Mouse (Mus musculus): Measurements from ENCODE around the gene Zfp94. TPM values are rescaled to one million over a fixed set of nuclear protein-coding genes. Genes with fewer than 3 reads are reported as not detected.
A peak's percentile ranks its signal among the peaks of the same experiment; 100 is the strongest.

Zfp94 gene
- polyA plus RNA-seq, 1 experiment from 2014 or later, result 14.3 TPM

DNA sequence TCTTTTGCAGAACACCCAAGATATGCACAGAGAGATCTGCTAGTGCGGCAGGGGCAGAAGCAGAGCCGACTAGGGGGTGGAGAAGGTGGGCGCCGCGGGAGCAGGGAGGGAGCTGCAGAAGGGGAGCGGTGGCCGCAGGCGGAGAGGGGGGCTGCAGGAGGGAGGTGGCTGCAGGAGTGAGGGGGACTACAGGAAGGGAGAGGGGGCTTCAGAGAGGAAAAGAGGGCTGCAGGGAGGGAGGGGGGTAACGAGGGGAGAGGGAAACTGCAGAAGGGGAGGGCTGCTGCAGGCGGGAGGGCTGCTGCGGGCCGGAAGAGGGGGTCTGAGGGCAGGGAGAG lies 17.9 kb downstream of the Zfp94 start:
- 0% methylated on average over 12 of the region's 12 CpGs for WGBS
- H3K36me3 ChIP-seq (ENCODE audit: control insufficient read depth, insufficient read depth, low read length), result peaks cover 18% of the 10 kb centered on the region
- no peaks in the 10 kb centered on the region for H3K27me3 ChIP-seq (ENCODE audit: control insufficient read depth, insufficient read depth, low read length)
- peak overlapping the region; percentile 82 for H3K27ac ChIP-seq (ENCODE audit: low read depth, low read length)
- H3K4me3 ChIP-seq (ENCODE audit: low read depth, low read length), result peak overlapping the region; percentile 51
- no peaks in the 10 kb centered on the region for H3K9me3 ChIP-seq (ENCODE audit: control insufficient read depth, low read length)
- DNase-seq (ENCODE audit: low spot score, missing footprints) (no peak), ATAC-seq (ENCODE audit: low FRiP score) (peak; percentile 39)
- peak overlapping the region; percentile 72 for H3K9ac ChIP-seq (ENCODE audit: low read length)
- H3K4me2 ChIP-seq, result peak overlapping the region; percentile 89
- peaks cover 15% of the 10 kb centered on the region for H3K4me1 ChIP-seq (ENCODE audit: control insufficient read depth, insufficient read depth, low read length)

DNA sequence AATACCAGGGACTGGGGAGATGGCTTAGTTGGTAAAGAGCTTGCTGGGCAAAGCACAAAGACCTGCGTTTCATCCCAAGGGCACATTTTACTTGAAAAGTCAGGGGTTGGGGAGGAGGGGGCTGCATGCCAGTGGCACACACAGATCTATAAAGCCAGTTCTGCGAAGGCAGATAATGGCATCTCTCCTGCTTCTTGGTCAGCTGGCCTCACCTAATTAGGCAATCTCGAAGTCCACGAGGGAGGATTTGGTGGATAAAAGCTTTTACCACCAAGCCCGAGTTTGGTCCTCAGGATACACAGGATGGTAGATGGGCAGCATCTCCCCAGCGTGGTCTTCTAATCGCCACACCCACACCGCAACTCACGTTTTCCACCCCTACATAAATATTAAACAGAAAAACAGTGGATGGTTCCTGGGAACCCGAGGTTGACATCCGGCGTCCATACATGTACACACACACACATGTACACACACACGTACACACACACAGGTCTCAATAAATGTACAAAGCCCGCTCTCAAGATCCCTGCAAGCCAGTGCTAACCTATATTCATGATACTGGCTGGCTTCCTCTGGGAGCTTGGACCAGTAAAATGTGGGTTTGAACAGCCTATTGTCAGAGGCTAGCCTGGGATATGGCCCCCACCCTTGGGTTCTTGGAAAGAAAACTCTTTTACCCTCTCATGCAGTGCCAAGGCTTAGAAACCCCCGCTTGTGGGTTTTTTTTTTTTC lies 18.9 kb downstream of the Zfp94 start:
- Histone ChIP-seq H3K9ac (ENCODE audit: low read length) (peak overlapping the region; percentile 72), H3K36me3 (ENCODE audit: control insufficient read depth, insufficient read depth, low read length) (peaks cover 16% of the 10 kb centered on the region), H3K9me3 (ENCODE audit: control insufficient read depth, low read length) (no peaks in the 10 kb centered on the region), H3K4me1 (ENCODE audit: control insufficient read depth, insufficient read depth, low read length) (peaks cover 15% of the 10 kb centered on the region), H3K27me3 (ENCODE audit: control insufficient read depth, insufficient read depth, low read length) (no peaks in the 10 kb centered on the region), H3K27ac (ENCODE audit: low read depth, low read length) (no peak overlapping the region; the same call in 1 of the 2 replicates), H3K4me2 (peak overlapping the region; percentile 89), H3K4me3 (ENCODE audit: low read depth, low read length) (no peak overlapping the region)
- 90% methylated on average over 15 of the region's 15 CpGs for WGBS
- DNase-seq (ENCODE audit: low spot score, missing footprints) (peak; percentile 68), ATAC-seq (ENCODE audit: low FRiP score) (no peak)

DNA sequence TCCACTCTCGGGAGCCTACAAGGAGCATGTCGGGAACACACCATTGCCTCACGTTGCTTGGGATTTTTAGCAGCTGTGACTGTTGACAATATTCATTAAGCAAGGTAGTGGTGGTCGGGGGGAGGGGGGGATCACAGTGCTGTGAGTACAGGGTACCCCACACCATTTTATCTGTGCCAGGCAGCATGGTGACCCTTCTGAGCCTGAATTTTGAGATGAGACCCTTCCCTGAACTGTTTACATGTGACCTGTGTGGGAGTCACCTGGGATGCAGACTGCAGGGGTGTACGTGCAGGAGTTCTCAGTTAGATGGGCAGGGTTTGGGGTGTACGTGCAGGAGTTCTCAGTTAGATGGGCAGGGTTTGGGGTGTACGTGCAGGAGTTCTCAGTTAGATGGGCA lies 20.1 kb downstream of the Zfp94 start:
- DNase-seq (ENCODE audit: low spot score, missing footprints) (peak; percentile 21), ATAC-seq (ENCODE audit: low FRiP score) (no peak)
- 96% methylated on average over 6 of the region's 7 CpGs for WGBS
- no peak overlapping the region for H3K4me3 ChIP-seq (ENCODE audit: low read depth, low read length)
- no peaks in the 10 kb centered on the region for H3K9me3 ChIP-seq (ENCODE audit: control insufficient read depth, low read length)
- peaks cover 27% of the 10 kb centered on the region for H3K36me3 ChIP-seq (ENCODE audit: control insufficient read depth, insufficient read depth, low read length)
- H3K9ac ChIP-seq (ENCODE audit: low read length), result no peak overlapping the region
- H3K27ac ChIP-seq (ENCODE audit: low read depth, low read length), result no peak overlapping the region
- H3K4me1 ChIP-seq (ENCODE audit: control insufficient read depth, insufficient read depth, low read length), result peaks cover 15% of the 10 kb centered on the region
- no peaks in the 10 kb centered on the region for H3K27me3 ChIP-seq (ENCODE audit: control insufficient read depth, insufficient read depth, low read length)
- H3K4me2 ChIP-seq, result no peak overlapping the region

DNA sequence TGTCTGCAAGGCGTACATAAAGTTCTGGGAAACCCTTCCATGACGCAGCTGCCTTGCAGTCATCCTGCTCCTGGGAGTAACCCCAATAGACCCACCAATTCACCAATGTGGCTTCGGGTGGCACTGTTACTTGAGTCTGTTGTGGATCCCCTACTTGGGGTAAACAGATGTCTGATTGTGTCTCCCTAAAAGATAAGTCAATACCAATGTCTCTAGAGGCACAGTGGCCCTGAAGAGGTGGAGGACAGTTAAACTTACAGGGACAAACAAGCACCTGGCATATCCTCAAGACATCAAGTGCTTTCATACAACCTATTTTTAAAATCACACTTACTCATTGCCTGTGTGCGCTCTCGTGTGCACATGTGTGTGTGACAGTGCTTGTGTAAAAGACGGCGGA lies 21.1 kb downstream of the Zfp94 start:
- Histone ChIP-seq H3K9me3 (ENCODE audit: control insufficient read depth, low read length) (no peaks in the 10 kb centered on the region), H3K36me3 (ENCODE audit: control insufficient read depth, insufficient read depth, low read length) (peaks cover 34% of the 10 kb centered on the region)

DNA sequence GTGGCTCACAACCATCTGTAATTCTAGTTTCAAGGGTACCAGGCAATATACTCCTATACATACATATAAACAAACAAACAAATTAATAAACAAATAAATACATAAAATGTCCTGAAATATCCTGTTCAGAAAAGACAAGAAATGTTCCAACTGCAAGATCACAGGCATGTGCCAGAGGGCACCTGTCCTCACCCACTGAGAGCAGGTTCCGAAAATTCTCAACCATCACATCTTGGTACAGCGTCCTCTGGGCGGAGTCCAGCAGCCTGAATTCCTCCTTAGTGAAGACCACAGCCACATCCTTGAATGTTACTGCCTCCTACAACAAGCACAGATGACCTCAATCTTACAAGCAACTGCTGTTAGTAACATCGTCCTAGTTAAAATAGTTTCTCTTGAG lies 21.7 kb downstream of the Zfp94 start:
- Histone ChIP-seq H3K9me3 (ENCODE audit: control insufficient read depth, low read length) (no peaks in the 10 kb centered on the region), H3K27ac (ENCODE audit: low read depth, low read length) (no peak overlapping the region), H3K9ac (ENCODE audit: low read length) (no peak overlapping the region), H3K4me2 (no peak overlapping the region), H3K4me3 (ENCODE audit: low read depth, low read length) (no peak overlapping the region), H3K27me3 (ENCODE audit: control insufficient read depth, insufficient read depth, low read length) (no peaks in the 10 kb centered on the region), H3K4me1 (ENCODE audit: control insufficient read depth, insufficient read depth, low read length) (peaks cover 5% of the 10 kb centered on the region), H3K36me3 (ENCODE audit: control insufficient read depth, insufficient read depth, low read length) (peaks cover 39% of the 10 kb centered on the region)
- peak; percentile 51 for DNase-seq (ENCODE audit: low spot score, missing footprints)
- no peak for ATAC-seq (ENCODE audit: low FRiP score)
- WGBS, result 95% methylated on average over 4 of the region's 4 CpGs

More for the DNA sequence above, 21.1 kb downstream of the Zfp94 start:
- Histone ChIP-seq H3K9ac (ENCODE audit: low read length) (no peak overlapping the region), H3K27ac (ENCODE audit: low read depth, low read length) (no peak overlapping the region), H3K4me1 (ENCODE audit: control insufficient read depth, insufficient read depth, low read length) (peaks cover 11% of the 10 kb centered on the region), H3K4me2 (no peak overlapping the region), H3K4me3 (ENCODE audit: low read depth, low read length) (no peak overlapping the region), H3K27me3 (ENCODE audit: control insufficient read depth, insufficient read depth, low read length) (no peaks in the 10 kb centered on the region)
- 96% methylated on average over 7 of the region's 7 CpGs for WGBS
- DNase-seq (ENCODE audit: low spot score, missing footprints) (no peak), ATAC-seq (ENCODE audit: low FRiP score) (no peak)

DNA sequence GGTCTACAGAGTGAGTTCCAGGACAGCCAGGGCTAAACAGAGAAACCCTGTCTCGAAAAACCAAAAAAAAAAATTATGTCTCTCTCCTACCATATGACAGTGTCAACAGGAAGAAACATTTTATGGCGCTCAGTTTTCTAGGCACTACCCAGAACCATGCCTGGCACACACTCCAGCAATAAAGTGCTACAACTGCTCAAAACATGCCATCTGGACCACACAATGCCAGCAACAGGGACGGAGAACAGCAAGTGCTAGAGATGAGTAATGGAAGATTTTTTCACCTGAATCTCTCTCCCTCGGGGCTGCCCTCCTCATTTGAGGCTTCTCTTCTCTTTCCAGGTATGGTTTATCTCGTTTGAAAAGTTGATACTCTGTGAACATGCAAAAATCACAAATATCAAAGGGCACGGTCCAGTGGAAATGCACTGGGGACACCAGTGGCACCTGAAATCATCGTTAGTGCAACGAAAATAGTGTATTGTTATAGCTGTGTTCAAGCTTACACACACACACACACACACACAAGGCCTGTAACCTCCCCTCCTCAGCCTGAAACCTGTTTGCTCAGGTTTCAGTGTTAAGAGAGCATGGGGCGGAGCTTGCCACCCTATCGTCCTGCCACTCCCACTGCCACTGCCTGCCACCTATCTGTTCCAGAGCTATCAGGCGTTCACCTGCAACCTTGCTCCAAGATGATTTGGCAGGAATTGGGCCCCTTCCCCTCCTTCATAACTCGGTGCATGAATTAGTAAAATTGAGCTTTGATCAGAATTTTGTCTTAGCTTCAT lies 23.2 kb downstream of the Zfp94 start:
- H3K27me3 ChIP-seq (ENCODE audit: control insufficient read depth, insufficient read depth, low read length), result no peaks in the 10 kb centered on the region
- no peaks in the 10 kb centered on the region for H3K9me3 ChIP-seq (ENCODE audit: control insufficient read depth, low read length)
- H3K4me1 ChIP-seq (ENCODE audit: control insufficient read depth, insufficient read depth, low read length), result peaks cover 4% of the 10 kb centered on the region
- peak; percentile 51 for DNase-seq (ENCODE audit: low spot score, missing footprints)
- peaks cover 39% of the 10 kb centered on the region for H3K36me3 ChIP-seq (ENCODE audit: control insufficient read depth, insufficient read depth, low read length)
- H3K9ac ChIP-seq (ENCODE audit: low read length), result no peak overlapping the region
- ATAC-seq (ENCODE audit: low FRiP score), result no peak
- H3K27ac ChIP-seq (ENCODE audit: low read depth, low read length), result no peak overlapping the region
- no peak overlapping the region for H3K4me3 ChIP-seq (ENCODE audit: low read depth, low read length)
- 87% methylated on average over 12 of the region's 12 CpGs for WGBS
- H3K4me2 ChIP-seq, result no peak overlapping the region

DNA sequence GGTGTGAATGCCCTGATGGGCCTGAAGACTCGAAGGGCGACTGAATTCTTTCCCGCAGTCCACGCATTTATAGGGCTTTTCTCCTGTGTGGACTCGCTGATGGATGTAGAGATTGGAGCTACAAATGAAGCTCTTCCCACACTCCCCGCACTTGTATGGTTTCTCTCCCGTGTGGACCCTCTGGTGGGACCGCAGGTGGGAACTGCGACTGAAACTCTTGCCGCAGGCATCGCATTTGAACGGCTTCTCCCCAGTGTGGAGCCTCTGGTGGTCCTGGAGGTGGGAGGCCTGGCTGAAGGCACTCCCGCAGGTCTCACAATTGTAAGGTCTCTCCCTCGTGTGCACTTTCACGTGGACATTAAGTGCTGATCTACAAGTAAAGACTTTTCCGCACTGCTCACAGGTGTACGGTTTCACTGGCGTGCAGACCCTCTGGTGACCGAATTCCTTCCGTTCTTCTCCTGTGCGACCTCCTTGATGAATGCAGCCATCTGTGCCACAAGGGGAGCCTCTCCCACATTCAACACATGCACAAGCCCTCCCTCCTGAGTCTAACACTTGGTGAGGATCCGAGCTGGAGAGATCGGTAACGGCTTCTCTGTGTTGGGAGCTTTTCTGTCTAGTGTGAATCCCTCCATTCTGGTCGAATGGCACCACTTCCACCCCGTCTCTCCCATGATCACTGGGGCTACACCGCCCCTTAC lies 24.9 kb downstream of the Zfp94 start:
- Histone ChIP-seq H3K27ac (ENCODE audit: low read depth, low read length) (no peak overlapping the region), H3K4me1 (ENCODE audit: control insufficient read depth, insufficient read depth, low read length) (no peaks in the 10 kb centered on the region), H3K4me3 (ENCODE audit: low read depth, low read length) (no peak overlapping the region), H3K4me2 (no peak overlapping the region), H3K9ac (ENCODE audit: low read length) (no peak overlapping the region), H3K27me3 (ENCODE audit: control insufficient read depth, insufficient read depth, low read length) (no peaks in the 10 kb centered on the region), H3K9me3 (ENCODE audit: control insufficient read depth, low read length) (no peaks in the 10 kb centered on the region), H3K36me3 (ENCODE audit: control insufficient read depth, insufficient read depth, low read length) (peaks cover 37% of the 10 kb centered on the region)
- DNase-seq (ENCODE audit: low spot score, missing footprints), result peak; percentile 54
- ATAC-seq (ENCODE audit: low FRiP score), result no peak
- 91% methylated on average over 27 of the region's 27 CpGs for WGBS

DNA sequence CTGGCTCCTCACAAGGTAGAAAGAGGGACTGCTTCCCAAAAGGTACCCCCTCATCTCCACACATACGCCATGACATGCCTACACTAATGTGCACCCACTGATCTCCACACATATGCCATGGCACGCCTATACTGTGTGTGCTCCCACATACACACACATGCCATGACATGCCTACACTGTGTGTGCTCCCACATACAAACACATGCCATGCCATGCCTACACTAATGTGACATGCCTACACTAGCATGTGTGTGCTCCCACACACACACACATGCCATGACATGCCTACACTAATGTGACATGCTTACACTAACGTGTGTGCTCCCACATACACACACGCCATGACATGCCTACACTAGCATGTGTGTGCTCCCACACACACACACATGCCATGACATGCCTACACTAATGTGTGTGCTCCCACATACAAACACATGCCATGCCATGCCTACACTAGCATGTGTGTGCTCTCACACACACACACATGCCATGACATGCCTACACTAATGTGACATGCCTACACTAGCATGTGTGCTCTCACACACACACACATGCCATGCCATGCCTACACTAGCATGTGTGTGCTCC lies 26.3 kb downstream of the Zfp94 start:
- H3K4me3 ChIP-seq (ENCODE audit: low read depth, low read length), result no peak overlapping the region
- no peaks in the 10 kb centered on the region for H3K27me3 ChIP-seq (ENCODE audit: control insufficient read depth, insufficient read depth, low read length)
- H3K27ac ChIP-seq (ENCODE audit: low read depth, low read length), result no peak overlapping the region
- DNase-seq (ENCODE audit: low spot score, missing footprints), result peak; percentile 44
- H3K9me3 ChIP-seq (ENCODE audit: control insufficient read depth, low read length), result no peaks in the 10 kb centered on the region
- ATAC-seq (ENCODE audit: low FRiP score), result no peak
- no peak overlapping the region for H3K4me2 ChIP-seq
- WGBS, result 95% methylated on average over 4 of the region's 4 CpGs
- H3K9ac ChIP-seq (ENCODE audit: low read length), result no peak overlapping the region
- no peaks in the 10 kb centered on the region for H3K4me1 ChIP-seq (ENCODE audit: control insufficient read depth, insufficient read depth, low read length)
- peaks cover 29% of the 10 kb centered on the region for H3K36me3 ChIP-seq (ENCODE audit: control insufficient read depth, insufficient read depth, low read length)

Data from midbrain, embryonic 11.5 days (tissue).